Mouse (Mus musculus): ENCODE measurements around the gene Aftph.

The Aftph gene

GRCm38 (mm10) chr11:20646142-20646541 lies 95.2 kb downstream of the Aftph start:
- peak; percentile 66 for DNase-seq

DNA sequence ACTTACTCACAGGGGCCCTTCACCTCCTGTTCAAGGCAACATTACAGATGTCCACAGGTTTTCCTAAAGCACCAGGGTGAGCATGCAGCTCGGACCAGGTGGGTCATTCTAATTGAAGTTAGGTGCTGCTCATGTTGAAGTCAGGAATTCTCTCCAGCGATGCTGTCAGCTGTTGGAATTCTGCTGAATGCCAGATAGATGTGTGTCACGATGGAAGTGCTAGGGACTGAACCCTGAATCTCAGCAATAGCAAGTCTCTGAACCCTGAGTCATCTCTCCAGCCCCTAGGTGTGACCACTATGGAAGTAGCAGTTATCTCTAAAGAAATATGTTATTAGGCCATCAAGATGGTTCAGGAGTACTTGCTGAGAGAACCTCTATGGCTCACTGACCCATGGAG lies 95.9 kb downstream of the Aftph start:
- DNase-seq, result peak; percentile 42

GRCm38 (mm10) chr11:20644872-20645271 lies 96.5 kb downstream of the Aftph start:
- DNase-seq, result peak; percentile 79

- no peak for DNase-seq
These were observed 97.2 kb downstream of the Aftph start for GRCm38 (mm10) chr11:20644166-20644565.

GRCm38 (mm10) chr11:20643161-20643560 lies 98.2 kb downstream of the Aftph start:
- peak; percentile 69 for DNase-seq

DNA sequence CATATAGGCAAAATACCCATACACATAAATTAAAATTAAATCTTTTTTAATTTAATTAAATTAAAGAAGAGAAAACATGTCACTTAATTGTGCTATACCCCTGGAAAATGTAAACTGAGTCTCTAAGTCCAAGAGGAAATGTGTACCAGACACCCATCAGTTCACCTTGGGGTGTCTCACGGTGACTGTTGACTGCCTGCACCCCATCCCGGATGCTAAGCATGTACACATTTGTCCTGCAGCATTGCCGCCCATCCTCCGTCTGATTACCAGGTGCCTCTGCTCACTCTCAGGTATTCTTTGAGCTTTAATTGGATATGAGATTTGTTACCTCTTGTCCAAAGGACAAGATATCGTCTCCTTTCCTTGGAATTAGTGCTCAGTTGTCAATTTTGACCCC lies 99.1 kb downstream of the Aftph start:
- peak; percentile 68 for DNase-seq

- DNase-seq, result peak; percentile 96
These were observed 101.4 kb downstream of the Aftph start for GRCm38 (mm10) chr11:20639918-20640447.

DNA sequence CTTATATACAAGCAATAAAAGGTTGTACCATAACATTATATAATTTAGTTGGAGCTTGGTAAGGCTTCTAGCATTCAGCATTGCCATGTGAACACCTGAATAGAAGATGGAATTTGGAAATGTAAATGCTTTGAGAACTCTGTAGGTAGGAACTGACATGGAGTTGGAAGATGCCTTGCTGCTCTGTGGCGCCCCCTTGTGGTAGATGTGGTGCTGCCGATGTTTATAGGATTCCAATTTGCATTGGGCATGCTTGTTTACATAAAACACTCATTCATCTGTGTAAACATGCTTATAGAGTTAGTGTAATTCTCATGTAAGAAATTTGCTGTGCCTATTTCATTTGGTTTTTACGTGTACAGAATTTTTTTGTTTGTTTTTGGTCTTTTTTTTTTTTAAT lies 102.5 kb downstream of the Aftph start:
- peak; percentile 94 for DNase-seq

DNA sequence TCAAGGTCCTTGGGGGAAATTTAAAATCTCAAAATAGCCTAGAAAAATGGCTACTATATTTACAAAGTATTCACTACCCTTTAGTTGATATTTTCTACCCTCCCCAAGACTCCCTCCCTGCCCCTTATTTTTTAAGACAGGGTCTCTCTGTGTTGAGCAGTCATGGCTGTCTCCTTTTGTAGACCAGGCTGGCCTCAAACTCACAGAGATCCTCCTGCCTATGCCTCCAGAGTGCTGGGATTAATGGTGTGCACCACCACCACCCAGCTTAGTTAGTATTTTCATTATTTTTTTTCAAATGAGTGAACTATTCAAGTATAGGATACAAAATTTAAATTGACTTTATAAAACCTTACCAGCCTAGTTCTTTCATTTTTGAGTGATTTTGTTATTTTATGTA lies 104.3 kb downstream of the Aftph start:
- DNase-seq, result no peak

- peak; percentile 87 for DNase-seq
These were observed 105.3 kb downstream of the Aftph start for GRCm38 (mm10) chr11:20636114-20636513.

DNA sequence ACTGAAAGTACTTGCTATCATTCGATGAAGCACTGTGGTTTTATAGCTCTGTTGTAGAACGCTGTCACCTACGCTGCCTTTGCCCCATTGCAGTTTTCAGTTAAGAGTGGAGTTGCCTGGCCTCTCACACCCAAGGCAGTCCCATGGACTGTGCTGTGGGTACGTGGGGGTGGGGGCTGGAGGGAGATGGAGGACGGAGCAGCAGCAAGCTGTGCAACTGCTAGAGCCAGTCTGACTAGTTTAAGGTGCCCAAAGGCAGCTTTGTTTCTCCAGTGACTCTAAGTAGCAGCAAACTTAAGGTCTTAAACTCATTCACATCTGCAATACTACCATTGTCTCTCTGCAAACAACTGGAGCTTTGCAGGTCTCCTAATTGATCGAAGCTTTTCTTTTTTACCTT lies 105.7 kb downstream of the Aftph start:
- DNase-seq, result peak; percentile 75

Data from heart, adult 11 months (tissue).